Mouse (Mus musculus) lung, postnatal 36 days (tissue): ENCODE results near the gene Olfr796.

ENCODE experiments used
- DNase-seq: peaks from one replicate; pipeline ENCODE4 v3.0.0; 2022; ENCODE audit warnings: mixed read lengths

Olfr796 gene

GRCm38 (mm10) chr10:129612470-129612869 is at the start of gene Olfr796:
Olfr796 (minus strand) TSS chr10:129612570.
- DNase-seq, result no peak

- DNase-seq, result no peak
Observed at GRCm38 (mm10) chr10:129657394-129657793, 45.0 kb upstream of the Olfr796 start, which contains the start of gene Olfr800. Olfr800 (plus strand) TSS chr10:129657694.

- no peak for DNase-seq
Observed at GRCm38 (mm10) chr10:129651763-129652162, 39.4 kb upstream of the Olfr796 start.

GRCm38 (mm10) chr10:129637184-129637583 is 24.8 kb upstream of the Olfr796 start, which contains the start of gene Olfr799:
Olfr799 (plus strand) TSS chr10:129637484.
- DNase-seq, result no peak

GRCm38 (mm10) chr10:129627834-129628233 is 15.5 kb upstream of the Olfr796 start, which contains the start of gene Olfr798:
Olfr798 (minus strand) TSS chr10:129627934.
- DNase-seq, result no peak

- DNase-seq, result no peak
Observed at GRCm38 (mm10) chr10:129623251-129623650, 10.9 kb upstream of the Olfr796 start.

- no peak for DNase-seq
Observed at GRCm38 (mm10) chr10:129621724-129622123, 9.4 kb upstream of the Olfr796 start.

GRCm38 (mm10) chr10:129577066-129577465 is 35.3 kb downstream of the Olfr796 start:
- no peak for DNase-seq

GRCm38 (mm10) chr10:129567355-129567754 is 45.0 kb downstream of the Olfr796 start, which contains the start of gene Olfr794:
Olfr794 (plus strand) TSS chr10:129567655.
- no peak for DNase-seq
